Mouse (Mus musculus) urinary bladder, postnatal 10 days (tissue): Measurements from ENCODE around the gene Shtn1.

Experiments used
- DNase-seq: peaks from one replicate; pipeline ENCODE4 v3.0.0; 2022; ENCODE audit warnings: low spot score

The Shtn1 gene

GRCm38 (mm10) chr19:58968731-58969506 is 107.0 kb downstream of the Shtn1 start:
- DNase-seq, result no peak

GRCm38 (mm10) chr19:58963011-58963410 is 112.9 kb downstream of the Shtn1 start:
- DNase-seq, result no peak

GRCm38 (mm10) chr19:58954779-58955178 is 121.1 kb downstream of the Shtn1 start:
- DNase-seq, result no peak

GRCm38 (mm10) chr19:58952236-58952635 is 123.7 kb downstream of the Shtn1 start:
- no peak for DNase-seq

GRCm38 (mm10) chr19:58951521-58951920 is 124.4 kb downstream of the Shtn1 start:
- DNase-seq, result no peak

- no peak for DNase-seq
These were observed 129.9 kb downstream of the Shtn1 start for GRCm38 (mm10) chr19:58945959-58946358.

- DNase-seq, result peak; percentile 74
These were observed 132.8 kb downstream of the Shtn1 start, which contains the start of the genes Eno4 and Hspa12a for GRCm38 (mm10) chr19:58942841-58943828. Gene Eno4, plus strand, starts transcription at chr19:58943425. Gene Hspa12a, minus strand, starts transcription at chr19:58943654.

- no peak for DNase-seq
These were observed 142.8 kb downstream of the Shtn1 start for GRCm38 (mm10) chr19:58933062-58933461.

- no peak for DNase-seq
These were observed 144.7 kb downstream of the Shtn1 start for GRCm38 (mm10) chr19:58931081-58931800.
